Mouse (Mus musculus) bone marrow macrophage, adult 2 months (primary cell): ENCODE results near the gene Psip1.

ENCODE experiments used
- CTCF ChIP-seq: IDR thresholded peaks from 2 replicates; pipeline ENCODE4 v1.5.1; 2012; ENCODE audit warnings: low read depth, mild to moderate bottlenecking, low read length, moderate library complexity
- POLR2A ChIP-seq: IDR thresholded peaks from 2 replicates; pipeline ENCODE4 v1.6.1; 2012; ENCODE audit warnings: mild to moderate bottlenecking, low read depth, low read length, borderline replicate concordance

GRCm38 (mm10) chr4:83526270-83526987 is 40.2 kb upstream of the Psip1 start:
- TF ChIP-seq CTCF (no peak), POLR2A (no peak)
